Mouse (Mus musculus): ENCODE measurements at regions not wholly inside any gene's neighbourhood (a gene's known extent, or its start where the extent isn't known, plus 50 kb on each side); places are given as distances from the start of the nearest gene placed in this dataset.

- TF ChIP-seq MAX (IDR thresholded peaks at IDR 0.05; ENCODE audit: low read depth) (no peak), POLR2A (IDR thresholded peaks at IDR 0.05; ENCODE audit: insufficient read length, low read depth) (no peak), MYOG (IDR thresholded peaks at IDR 0.05; ENCODE audit: control insufficient read depth in 1 of 3, insufficient read depth in 1 of 3, insufficient read length in 2 of 3, low read depth in 2 of 3) (no peak), POLR2AphosphoS2 (IDR thresholded peaks at IDR 0.05; ENCODE audit: insufficient read length, low read depth) (no peak), TCF12 (IDR thresholded peaks at IDR 0.05; ENCODE audit: insufficient read depth, poor library complexity, severe bottlenecking) (no peak), USF1 (IDR thresholded peaks at IDR 0.05; ENCODE audit: low read depth) (no peak), E2F4 (IDR thresholded peaks at IDR 0.05; ENCODE audit: insufficient read depth) (no peak), SRF (IDR thresholded peaks at IDR 0.05; ENCODE audit: control insufficient read depth, insufficient read length, low read depth) (no peak), CEBPB (IDR thresholded peaks at IDR 0.05; ENCODE audit: insufficient read depth, poor library complexity, severe bottlenecking) (no peak), MYOD1 (IDR thresholded peaks at IDR 0.05; ENCODE audit: control insufficient read depth in 1 of 3, insufficient read length in 2 of 3, low read depth in 2 of 3) (no peak), TCF3 (IDR thresholded peaks at IDR 0.05; ENCODE audit: insufficient read length, low read depth) (no peak)
Observed at GRCm38 (mm10) chr14:108610028-108610427, 303.9 kb downstream of the Slitrk1 start.

All from myocyte (in vitro differentiated cells).